Mouse (Mus musculus) A20 (cell line): ENCODE measurements around the gene Dnah8.

ENCODE experiments used
- DNase-seq: peaks from one replicate; pipeline ENCODE4 v3.0.0-alpha.2; 2011; ENCODE audit warnings: low read depth, low spot score

Gene Dnah8

DNA sequence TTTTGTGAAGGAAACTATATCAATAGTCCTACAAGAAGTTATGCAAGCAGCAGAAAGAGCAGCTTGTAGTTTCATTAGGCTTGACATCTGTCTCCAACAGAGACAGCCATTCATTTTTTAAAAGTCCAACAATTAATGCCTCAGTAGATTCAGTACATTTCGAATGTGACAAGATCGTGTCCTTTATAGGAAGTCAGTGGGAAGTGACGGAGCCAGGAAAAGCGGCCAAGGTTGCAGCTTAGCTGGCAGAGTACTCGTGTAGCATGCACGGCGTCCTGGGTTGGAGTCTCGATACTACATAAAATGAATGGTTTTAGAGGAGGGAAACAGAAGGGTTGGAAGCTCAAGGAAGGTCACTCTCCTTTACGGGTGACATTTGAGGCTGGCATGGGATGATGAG is 242.8 kb downstream of the Dnah8 start:
- no peak for DNase-seq

- DNase-seq = no peak
Measured at GRCm38 (mm10) chr17:30871040-30871439, 246.9 kb downstream of the Dnah8 start.

DNA sequence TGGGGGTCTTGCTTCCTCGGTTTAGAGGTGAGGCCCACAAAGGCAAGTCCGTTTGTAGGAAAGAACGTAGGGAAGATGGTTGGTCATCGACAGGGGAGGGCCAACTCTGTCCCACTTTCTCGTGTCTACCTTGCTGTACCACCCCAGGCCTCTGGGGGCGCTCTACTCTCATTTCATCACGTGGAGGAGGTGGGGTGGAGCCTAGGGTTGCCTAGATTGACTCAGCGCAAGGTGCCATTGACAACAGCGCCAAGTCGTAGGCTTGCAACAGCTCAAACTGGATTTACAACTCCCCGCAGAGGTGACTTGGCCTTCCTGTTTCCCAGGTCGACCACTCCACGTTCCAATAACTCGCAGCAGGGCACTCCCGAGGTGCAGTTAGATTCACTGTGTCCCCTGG is 250.1 kb downstream of the Dnah8 start:
- peak; percentile 34 for DNase-seq

DNA sequence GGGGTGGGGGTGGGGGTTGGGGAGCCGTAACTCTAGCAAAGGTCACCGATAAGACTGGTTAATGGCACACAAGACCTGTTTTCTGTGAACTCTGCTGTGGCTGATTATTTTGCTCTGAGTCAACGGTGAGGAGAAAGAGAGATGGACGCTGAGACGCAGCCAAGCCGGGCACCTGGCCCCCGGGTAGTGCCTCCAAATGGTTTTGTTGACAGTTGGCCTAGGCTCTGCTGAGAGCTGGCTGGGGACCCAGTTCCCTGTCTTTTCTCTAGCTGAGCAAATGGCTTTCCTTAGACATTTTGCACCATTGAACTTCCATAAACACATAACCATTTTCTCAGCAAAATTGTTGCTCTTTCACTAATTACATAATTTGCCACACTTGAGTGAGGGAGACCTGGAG is 253.3 kb downstream of the Dnah8 start:
- no peak for DNase-seq

GRCm38 (mm10) chr17:30878626-30879025 is 254.5 kb downstream of the Dnah8 start:
- DNase-seq = no peak

- no peak for DNase-seq
Measured at GRCm38 (mm10) chr17:30880391-30880790, 256.2 kb downstream of the Dnah8 start.

DNA sequence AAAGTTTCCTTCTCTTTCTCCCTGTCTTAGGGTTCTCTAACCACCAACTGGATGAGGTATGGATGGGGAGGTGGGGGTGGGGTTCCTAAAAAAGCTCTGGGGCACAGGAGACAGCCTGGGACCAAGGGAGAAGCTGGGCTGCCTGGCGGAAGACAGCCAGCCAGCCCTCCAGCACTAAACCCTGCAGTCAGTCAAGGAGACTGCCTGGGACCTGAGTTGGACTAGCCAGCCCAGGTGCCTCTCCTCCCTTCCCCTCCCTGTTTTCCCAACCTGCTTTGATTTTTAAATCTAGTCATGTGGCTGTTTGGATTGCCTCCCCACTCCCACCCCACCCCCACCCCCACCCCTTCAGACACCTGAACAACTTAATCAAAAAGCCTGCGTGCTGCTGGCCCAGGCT is 256.8 kb downstream of the Dnah8 start:
- DNase-seq = no peak

DNA sequence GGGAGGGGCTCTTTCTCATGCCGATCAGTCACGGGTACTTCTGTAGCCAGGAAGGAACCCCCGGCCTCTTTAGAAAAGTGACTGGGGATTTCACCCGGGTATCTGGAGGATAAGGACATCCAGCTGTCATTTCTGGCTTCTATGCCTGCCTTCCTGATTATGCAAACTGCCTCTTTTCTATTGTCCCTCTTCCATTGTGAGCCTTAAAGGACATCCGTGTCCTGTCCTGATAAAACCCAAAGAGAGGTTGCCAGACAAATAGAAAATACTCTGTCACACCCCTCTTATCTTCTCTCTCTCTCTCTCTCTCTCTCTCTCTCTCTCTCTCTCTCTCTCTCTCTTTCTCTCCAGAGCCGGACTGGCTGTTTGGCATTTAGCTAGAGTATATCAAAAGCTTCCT is 258.1 kb downstream of the Dnah8 start:
- no peak for DNase-seq

GRCm38 (mm10) chr17:30883534-30883933 is 259.4 kb downstream of the Dnah8 start:
- DNase-seq = no peak

GRCm38 (mm10) chr17:30892086-30892485 is 267.9 kb downstream of the Dnah8 start:
- peak; percentile 59 for DNase-seq

- DNase-seq = peak; percentile 84
Measured at GRCm38 (mm10) chr17:30892730-30893129, 268.6 kb downstream of the Dnah8 start.

DNA sequence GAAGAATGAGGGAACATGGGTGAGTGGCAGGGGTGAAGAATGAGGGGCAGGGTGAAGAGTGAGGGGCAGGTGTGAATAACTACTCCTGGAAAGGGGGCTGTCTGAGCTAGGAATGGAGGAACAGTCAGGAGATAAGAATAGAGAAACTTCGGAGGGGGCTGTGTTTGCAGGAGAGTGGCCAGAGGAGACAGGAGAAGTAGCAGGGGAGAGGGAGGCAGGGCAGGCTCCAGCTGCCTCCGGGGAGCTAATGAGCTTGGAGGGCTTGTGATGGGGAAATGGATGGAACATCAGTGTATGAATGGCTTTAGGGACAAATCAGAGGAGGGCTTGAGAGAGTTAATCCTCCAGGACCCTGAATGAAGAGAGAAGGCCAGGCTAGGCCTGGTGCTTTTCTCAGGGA is 272.9 kb downstream of the Dnah8 start:
- DNase-seq = peak; percentile 15

DNA sequence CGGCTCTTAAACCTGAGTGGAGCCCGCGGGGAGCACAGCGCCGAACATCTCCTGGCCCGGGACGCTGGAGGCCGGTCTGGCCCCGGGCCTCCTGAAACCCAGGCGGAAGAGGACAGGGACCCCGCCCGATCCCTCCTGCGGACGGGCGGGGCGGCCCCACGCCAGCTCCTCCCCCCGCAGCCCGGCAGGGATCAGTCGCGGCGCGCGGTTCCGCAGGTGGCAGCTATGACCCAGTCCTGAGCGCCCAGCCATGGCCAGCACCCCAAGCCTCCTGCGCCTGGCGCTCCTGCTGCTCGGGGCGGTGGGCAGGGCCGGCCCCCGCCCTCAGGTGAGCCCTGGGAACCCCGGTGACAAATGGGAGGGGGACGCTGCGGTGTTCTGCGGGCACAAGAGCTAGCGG is 277.5 kb downstream of the Dnah8 start, which contains the start of gene Glp1r:
Glp1r (plus strand) TSS at position 191 of the 400 bp plus-strand sequence.
- no peak for DNase-seq

DNA sequence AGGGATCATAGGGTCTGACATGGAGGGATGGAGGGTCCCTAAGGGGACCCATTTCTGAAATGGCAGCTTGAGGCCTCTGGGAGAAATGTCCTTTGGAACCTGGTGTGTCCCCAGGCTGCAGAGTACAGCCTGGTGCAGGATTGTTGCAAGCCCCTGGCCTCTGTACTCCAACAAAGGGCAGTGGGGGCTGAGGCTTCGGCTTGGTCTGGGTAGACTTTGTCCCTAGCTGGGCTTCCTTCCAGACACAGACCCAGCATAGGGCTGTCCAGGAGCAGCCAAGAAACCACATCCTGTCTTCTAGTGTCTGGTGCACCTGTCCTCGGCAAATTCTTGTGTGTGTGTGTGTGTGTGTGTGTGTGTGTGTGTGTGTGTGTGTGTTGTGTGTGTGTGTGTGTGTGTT is 279.9 kb downstream of the Dnah8 start:
- peak; percentile 21 for DNase-seq

DNA sequence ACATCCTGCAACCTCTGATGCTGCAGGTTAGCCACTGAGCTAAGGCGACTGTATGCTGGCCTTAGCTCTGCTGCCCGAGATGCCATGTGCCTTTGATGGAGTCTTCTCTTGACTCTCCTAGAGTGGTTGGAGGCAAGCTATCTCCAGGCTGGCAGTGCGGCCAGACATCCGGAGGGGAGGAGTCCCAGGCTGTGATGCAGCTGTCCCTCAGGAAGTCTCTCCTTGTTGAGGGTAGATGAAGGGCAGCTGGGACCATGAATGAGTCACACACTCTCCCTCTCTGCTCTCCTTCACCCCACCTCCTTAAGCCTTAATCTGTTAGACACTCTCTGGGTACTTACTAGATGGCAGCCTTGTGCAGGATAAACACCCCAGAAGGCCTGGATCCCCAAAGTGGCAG is 283.4 kb downstream of the Dnah8 start:
- no peak for DNase-seq

GRCm38 (mm10) chr17:30910866-30911731 is 286.9 kb downstream of the Dnah8 start:
- DNase-seq = no peak

DNA sequence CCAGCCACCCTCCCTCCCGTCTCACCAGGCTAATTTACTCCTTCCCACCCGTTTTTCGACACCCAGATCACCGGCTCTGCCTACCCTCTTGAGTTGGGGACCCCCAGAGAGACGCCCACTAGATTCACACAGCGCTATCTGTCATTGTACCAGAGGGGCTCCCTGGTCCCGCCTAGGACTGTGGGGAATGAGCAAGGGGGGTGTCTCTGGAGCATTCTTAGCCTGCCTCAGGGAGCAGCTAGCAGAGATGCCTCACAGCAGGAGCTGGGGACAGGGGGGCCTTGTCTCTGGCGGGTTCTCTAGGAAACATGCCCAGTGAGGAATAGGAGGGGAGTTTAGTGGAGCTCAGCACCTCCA is 287.6 kb downstream of the Dnah8 start:
- no peak for DNase-seq

- DNase-seq = no peak
Measured at GRCm38 (mm10) chr17:30912536-30912935, 288.4 kb downstream of the Dnah8 start.

DNA sequence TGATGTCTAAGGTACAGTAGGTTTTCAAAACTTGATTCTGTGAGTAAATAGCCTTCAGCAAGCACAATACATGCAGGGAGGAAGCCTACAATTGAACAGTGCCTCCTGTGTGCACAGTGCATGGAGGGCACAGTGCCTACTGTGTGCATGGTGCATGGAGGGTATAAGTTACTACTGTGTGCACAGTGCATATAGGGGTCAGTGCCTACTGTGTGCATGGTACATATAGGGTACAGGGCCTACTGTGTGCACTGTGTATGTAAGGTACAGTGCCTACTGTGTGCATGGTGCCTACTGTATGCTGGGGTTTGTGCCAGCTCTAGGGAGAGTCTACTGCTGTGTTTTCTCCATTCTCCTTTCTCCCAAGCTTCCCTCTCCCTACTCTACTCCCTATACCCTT is 290.1 kb downstream of the Dnah8 start:
- no peak for DNase-seq

DNA sequence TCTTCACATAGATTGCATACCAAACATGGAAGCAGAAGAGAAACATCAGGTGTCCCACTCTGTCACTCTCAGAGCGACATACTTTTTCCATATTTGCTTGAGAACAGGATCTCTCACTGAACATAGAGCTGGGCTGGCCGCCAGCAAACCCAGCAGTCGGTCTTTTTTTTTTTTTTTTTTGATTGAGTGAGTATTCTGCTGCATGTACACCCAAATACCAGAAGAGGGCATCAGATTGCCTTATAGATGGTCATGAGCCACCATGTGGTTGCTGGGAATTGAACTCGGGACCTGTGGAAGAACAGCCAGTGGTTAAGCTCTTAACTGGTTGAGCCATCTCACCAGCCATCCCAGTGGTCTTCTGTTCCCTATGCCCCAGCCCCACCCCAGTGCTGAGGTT is 299.4 kb downstream of the Dnah8 start:
- peak; percentile 47 for DNase-seq
